Mouse (Mus musculus) hindbrain, postnatal 0 days (tissue): ENCODE results near the gene 4933407L21Rik. TPM values are rescaled to one million over a fixed set of nuclear protein-coding genes. Genes with fewer than 3 reads are reported as not detected.
A peak's percentile ranks its signal among the peaks of the same experiment; 100 is the strongest.

Experiments
- ATAC-seq: fragments of 200-750 bp; cut with Nextera tagmentation; 2 replicates; pipeline ENCODE4 v1.8.0; 2017; ENCODE audit warnings: mild to moderate bottlenecking, moderate TSS enrichment, moderate library complexity
- DNase-seq: peaks from one replicate; pipeline ENCODE4 v3.0.0-alpha.2; 2015; ENCODE audit warnings: low spot score
- H3K27ac ChIP-seq: fragments of 300-500 bp; sonication (generic); 2 replicates; pipeline ENCODE4 v1.5.1; 2014; ENCODE audit warnings: mild to moderate bottlenecking
- H3K27me3 ChIP-seq: fragments of 300-500 bp; sonication (generic); 2 replicates; pipeline ENCODE4 v1.6.1; 2014; ENCODE audit warnings: low read length, mixed read lengths; ENCODE audit not compliant: insufficient read depth
- H3K36me3 ChIP-seq: fragments of 300-500 bp; sonication (generic); 2 replicates; pipeline ENCODE4 v1.6.1; 2014; ENCODE audit warnings: low read length, mixed read lengths; ENCODE audit not compliant: insufficient read depth
- H3K4me1 ChIP-seq: fragments of 300-500 bp; sonication (generic); 2 replicates; pipeline ENCODE4 v1.6.1; 2014; ENCODE audit warnings: antibody characterized with exemption, low read length, mixed read lengths; ENCODE audit not compliant: insufficient read depth
- H3K4me2 ChIP-seq: fragments of 300-500 bp; sonication (generic); 2 replicates; pipeline ENCODE4 v1.6.1; 2014; ENCODE audit warnings: low read depth, mild to moderate bottlenecking, low read length, moderate library complexity, mixed read lengths
- H3K4me3 ChIP-seq: fragments of 300-500 bp; sonication (generic); 2 replicates; pipeline ENCODE4 v1.5.1; 2014; ENCODE audit warnings: low read length
- H3K9ac ChIP-seq: fragments of 300-500 bp; sonication (generic); replicated peaks from 2 replicates; pipeline ENCODE4 v1.6.1; 2014; ENCODE audit warnings: mild to moderate bottlenecking, low read length, moderate library complexity, mixed read lengths
- H3K9me3 ChIP-seq: fragments of 300-500 bp; sonication (generic); 2 replicates; pipeline ENCODE4 v1.6.1; 2016; ENCODE audit warnings: low read length, mixed read lengths
- CTCF ChIP-seq: IDR thresholded peaks from 2 replicates; pipeline ENCODE4 v1.5.1; 2016; ENCODE audit warnings: antibody characterized with exemption, control low read depth, low read depth
- WGBS: fragments of 180-500 bp; shearing (Covaris S2); extraction: QIAGEN DNeasy Blood & Tissue Kit; methylation state at CpG from one replicate; pipeline ENCODE4 v1.1.7; 2014; 5-methylcytosine and 5-hydroxymethylcytosine counted together
- polyA plus RNA-seq: library from polyadenylated mRNA; unstranded; fragments of >200 nt; fragmentation: Nextera tagmentation; extraction: Ambion mirVana; gene quantifications from 2 replicates; pipeline ENCODE4 v1.2.1, GENCODE M21; 2015
- total RNA-seq: library from RNA; depleted of rRNA; stranded (reverse); fragments of >200 nt; gene quantifications from 2 replicates; pipeline ENCODE4 v1.2.3, GENCODE M21; 2014

The 4933407L21Rik gene
- total and polyA plus RNA-seq, 2 experiments from 2014 or later: 12.3 to 18.8 TPM

DNA sequence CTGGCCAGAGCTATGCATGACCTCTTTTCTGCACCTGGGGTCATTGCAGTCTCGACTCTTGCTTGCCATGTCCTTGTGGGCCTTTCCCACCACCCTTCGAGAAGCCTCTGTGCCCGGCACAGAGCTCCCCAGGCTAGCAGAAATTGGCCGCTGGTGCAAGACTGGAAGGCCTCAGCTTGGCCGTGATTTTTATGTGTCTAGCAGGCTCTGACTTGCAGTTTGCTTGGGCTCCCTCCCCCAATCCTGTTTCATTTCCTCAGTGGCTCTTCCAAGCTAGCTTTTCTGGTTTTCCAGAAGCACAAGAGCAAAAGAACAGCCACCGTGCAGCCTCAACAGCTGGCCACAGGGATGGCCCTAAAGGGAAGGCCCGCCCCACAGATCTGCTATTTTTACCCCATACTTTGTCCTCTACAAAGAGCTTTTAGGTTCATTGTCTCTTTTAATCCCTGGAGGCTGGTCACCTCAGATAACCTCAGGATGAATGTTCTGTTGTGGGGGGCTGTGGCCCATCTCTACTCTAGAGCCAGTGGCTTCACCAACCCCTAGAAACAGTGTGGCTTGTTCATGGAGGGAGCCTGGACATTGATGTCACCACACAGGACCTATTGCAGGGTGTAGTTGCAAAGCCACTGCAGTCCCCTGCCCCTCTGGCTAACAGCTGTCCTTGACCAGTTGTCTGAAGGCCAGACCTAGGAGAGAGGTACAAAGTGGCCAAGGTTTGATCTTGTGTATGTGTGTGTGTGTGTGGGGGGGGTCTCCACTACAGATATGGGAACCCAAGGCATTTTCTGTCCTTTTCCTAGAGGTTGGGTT lies 27.6 kb upstream of the 4933407L21Rik start:
- no peaks in the 10 kb centered on the region for H3K9me3 ChIP-seq
- H3K36me3 ChIP-seq: peaks cover 26% of the 10 kb centered on the region
- DNase-seq (no peak), ATAC-seq (no peak)
- H3K27me3 ChIP-seq: no peaks in the 10 kb centered on the region
- peak overlapping the region; percentile 8; the same call in 1 of the 2 replicates for H3K27ac ChIP-seq
- no peak overlapping the region for H3K9ac ChIP-seq
- no peak overlapping the region for H3K4me3 ChIP-seq
- H3K4me2 ChIP-seq: no peak overlapping the region
- H3K4me1 ChIP-seq: peaks cover 70% of the 10 kb centered on the region
- 55% methylated on average over 7 of the region's 7 CpGs for WGBS
- no peak for TF ChIP-seq CTCF

GRCm38 (mm10) chr1:85901516-85902107 lies 26.7 kb upstream of the 4933407L21Rik start:
- Histone ChIP-seq H3K9ac (no peak overlapping the region), H3K27ac (0 out of 2 replicates have a peak overlapping the region, but pooled peaks have one; percentile 3), H3K4me3 (no peak overlapping the region), H3K27me3 (no peaks in the 10 kb centered on the region), H3K9me3 (no peaks in the 10 kb centered on the region), H3K36me3 (peaks cover 34% of the 10 kb centered on the region), H3K4me1 (peaks cover 62% of the 10 kb centered on the region), H3K4me2 (no peak overlapping the region)
- no peak for DNase-seq
- 49% methylated on average over 3 of the region's 3 CpGs for WGBS
- TF ChIP-seq CTCF: no peak
- ATAC-seq: peak; percentile 44

GRCm38 (mm10) chr1:85902108-85902561 lies 26.1 kb upstream of the 4933407L21Rik start:
- Histone ChIP-seq H3K4me3 (no peak overlapping the region), H3K4me1 (peaks cover 56% of the 10 kb centered on the region), H3K9ac (no peak overlapping the region), H3K27ac (peak overlapping the region; percentile 37; the same call in 1 of the 2 replicates), H3K27me3 (no peaks in the 10 kb centered on the region), H3K36me3 (peaks cover 40% of the 10 kb centered on the region), H3K4me2 (no peak overlapping the region), H3K9me3 (no peaks in the 10 kb centered on the region)
- no peak for TF ChIP-seq CTCF
- DNase-seq: peak; percentile 88
- WGBS: 19% methylated on average over 7 of the region's 7 CpGs
- peak; percentile 79 for ATAC-seq

DNA sequence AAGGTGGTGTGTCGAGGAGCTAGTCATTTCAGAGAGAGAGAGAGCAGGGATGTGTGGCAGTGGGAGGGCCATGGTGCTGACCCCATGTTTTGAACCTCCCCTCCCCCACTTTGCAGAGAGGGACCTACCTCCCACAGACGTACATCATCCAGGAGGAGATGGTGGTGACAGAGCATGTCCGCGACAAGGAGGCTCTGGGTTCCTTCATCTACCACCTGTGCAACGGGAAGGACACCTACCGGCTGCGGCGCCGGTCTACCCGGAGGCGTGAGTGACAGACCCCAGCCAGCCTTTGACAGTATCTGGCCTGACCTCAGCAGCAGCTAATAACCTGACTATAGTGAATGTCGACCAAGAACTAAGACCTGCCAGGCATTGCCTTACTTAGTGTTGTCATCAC lies 21.4 kb upstream of the 4933407L21Rik start:
- DNase-seq: no peak
- no peak for TF ChIP-seq CTCF
- no peaks in the 10 kb centered on the region for H3K27me3 ChIP-seq
- ATAC-seq: no peak
- peaks cover 11% of the 10 kb centered on the region; the same call in 1 of the 2 replicates for H3K4me1 ChIP-seq
- H3K9me3 ChIP-seq: no peaks in the 10 kb centered on the region
- H3K27ac ChIP-seq: no peak overlapping the region
- H3K4me3 ChIP-seq: no peak overlapping the region
- H3K4me2 ChIP-seq: no peak overlapping the region
- no peak overlapping the region for H3K9ac ChIP-seq
- WGBS: 92% methylated on average over 12 of the region's 12 CpGs
- H3K36me3 ChIP-seq: peaks cover 53% of the 10 kb centered on the region

GRCm38 (mm10) chr1:85908754-85909590 lies 19.3 kb upstream of the 4933407L21Rik start:
- TF ChIP-seq CTCF: no peak
- peaks cover 43% of the 10 kb centered on the region for H3K36me3 ChIP-seq
- no peaks in the 10 kb centered on the region for H3K4me1 ChIP-seq
- peak overlapping the region; percentile 7; the same call in 1 of the 2 replicates for H3K27ac ChIP-seq
- no peak overlapping the region for H3K4me2 ChIP-seq
- H3K4me3 ChIP-seq: no peak overlapping the region
- ATAC-seq: no peak; the same call in 1 of the 2 replicates
- H3K9me3 ChIP-seq: no peaks in the 10 kb centered on the region
- H3K27me3 ChIP-seq: no peaks in the 10 kb centered on the region
- 62% methylated on average over 13 of the region's 13 CpGs for WGBS
- DNase-seq: no peak
- no peak overlapping the region for H3K9ac ChIP-seq

- 90% methylated on average over 7 of the region's 7 CpGs for WGBS
- H3K9ac ChIP-seq: no peak overlapping the region
- H3K36me3 ChIP-seq: peaks cover 2% of the 10 kb centered on the region; the same call in 1 of the 2 replicates
- no peaks in the 10 kb centered on the region for H3K27me3 ChIP-seq
- H3K9me3 ChIP-seq: no peaks in the 10 kb centered on the region
- peaks cover 15% of the 10 kb centered on the region; the same call in 1 of the 2 replicates for H3K4me1 ChIP-seq
- H3K4me3 ChIP-seq: no peak overlapping the region
- TF ChIP-seq CTCF: no peak
- H3K4me2 ChIP-seq: no peak overlapping the region
- DNase-seq (no peak), ATAC-seq (no peak)
- H3K27ac ChIP-seq: no peak overlapping the region
Observed at GRCm38 (mm10) chr1:85913078-85913755, 15.1 kb upstream of the 4933407L21Rik start.
